Mouse (Mus musculus): Measurements from ENCODE around the gene Anks1.

- no peak for TF ChIP-seq CTCF (IDR thresholded peaks at IDR 0.05; ENCODE audit: low read depth, low read length)
- TF ChIP-seq GATA1 (IDR thresholded peaks at IDR 0.05; ENCODE audit: borderline replicate concordance, low read length) = no peak
- no peak for TF ChIP-seq POLR2AphosphoS5 (IDR thresholded peaks at IDR 0.05; ENCODE audit: insufficient replicate concordance, low read depth, low read length)
- no peak for TF ChIP-seq TAL1 (conservative IDR thresholded peaks at IDR 0.05; ENCODE audit: low read depth, low read length)
- no peak for TF ChIP-seq GATA2 (IDR thresholded peaks at IDR 0.05; ENCODE audit: borderline replicate concordance, low read depth, low read length)
Measured at GRCm38 (mm10) chr17:27911371-27911770, 2.3 kb downstream of the Anks1 start.
